Mouse (Mus musculus) thymus, postnatal 25 days (tissue): ENCODE results near the gene Zc3hav1.

Source experiments
- DNase-seq: peaks from one replicate; pipeline ENCODE4 v3.0.0; 2022

Zc3hav1 gene

GRCm38 (mm10) chr6:38292871-38293646 lies 61.3 kb downstream of the Zc3hav1 start:
- no peak for DNase-seq

GRCm38 (mm10) chr6:38284422-38284821 lies 70.0 kb downstream of the Zc3hav1 start:
- no peak for DNase-seq

GRCm38 (mm10) chr6:38264466-38264865 lies 89.9 kb downstream of the Zc3hav1 start:
- DNase-seq = no peak

DNA sequence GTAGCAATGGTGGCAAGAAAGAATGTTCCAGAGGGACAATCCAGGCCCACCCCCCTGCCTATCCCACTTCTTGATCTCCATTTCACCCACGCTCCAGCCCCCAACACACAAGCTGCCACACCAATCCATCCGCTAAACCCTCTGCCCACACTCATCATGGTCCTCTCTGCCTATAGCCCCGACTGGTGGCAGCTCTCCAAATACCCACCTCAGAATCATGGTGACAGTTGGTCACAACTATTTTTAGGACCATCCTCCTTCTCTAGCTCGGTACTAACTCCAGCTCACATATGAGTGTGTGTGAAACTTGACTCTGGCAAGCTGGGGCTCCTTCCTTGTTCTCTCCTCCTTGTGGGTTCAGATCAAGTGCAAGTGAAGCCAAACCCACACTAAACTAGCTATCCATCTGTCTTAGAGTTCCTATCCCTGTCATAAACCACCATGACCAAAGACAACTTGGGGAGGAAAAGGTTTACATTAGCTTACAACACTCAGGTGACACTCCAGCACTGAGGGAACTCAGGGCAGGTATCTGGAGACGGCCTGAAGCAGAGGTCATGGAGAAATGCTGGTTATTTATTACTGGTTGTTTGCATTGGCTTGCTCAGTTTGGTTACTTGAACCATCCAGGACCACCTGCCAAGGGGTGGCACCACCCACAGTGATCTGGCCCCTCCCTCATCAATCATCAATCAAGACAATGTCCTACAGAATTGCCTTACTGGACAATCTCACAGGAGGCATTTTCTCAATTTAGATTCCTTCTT lies 90.8 kb downstream of the Zc3hav1 start:
- no peak for DNase-seq

- no peak for DNase-seq
Measured at GRCm38 (mm10) chr6:38261877-38262276, 92.5 kb downstream of the Zc3hav1 start.

DNA sequence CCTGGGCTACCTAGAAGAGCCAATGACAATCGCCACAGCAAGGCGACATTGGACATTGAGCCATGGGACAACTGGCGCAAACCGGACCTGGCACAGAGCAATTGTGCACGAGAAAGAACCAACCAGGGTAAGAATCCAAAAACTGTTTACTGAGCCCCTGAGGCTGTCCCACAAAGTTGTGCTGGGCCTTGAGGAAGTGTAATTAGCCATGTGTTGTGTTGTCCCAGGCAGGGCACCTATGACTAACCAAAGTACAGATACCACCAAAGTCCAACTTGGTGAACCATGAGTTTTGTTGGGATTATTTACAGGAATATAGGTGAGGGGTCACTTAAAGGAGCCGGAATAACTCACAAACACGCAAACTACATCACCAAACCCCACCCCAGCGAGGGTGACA lies 96.9 kb downstream of the Zc3hav1 start:
- no peak for DNase-seq

GRCm38 (mm10) chr6:38256793-38257192 lies 97.6 kb downstream of the Zc3hav1 start:
- DNase-seq = no peak

DNA sequence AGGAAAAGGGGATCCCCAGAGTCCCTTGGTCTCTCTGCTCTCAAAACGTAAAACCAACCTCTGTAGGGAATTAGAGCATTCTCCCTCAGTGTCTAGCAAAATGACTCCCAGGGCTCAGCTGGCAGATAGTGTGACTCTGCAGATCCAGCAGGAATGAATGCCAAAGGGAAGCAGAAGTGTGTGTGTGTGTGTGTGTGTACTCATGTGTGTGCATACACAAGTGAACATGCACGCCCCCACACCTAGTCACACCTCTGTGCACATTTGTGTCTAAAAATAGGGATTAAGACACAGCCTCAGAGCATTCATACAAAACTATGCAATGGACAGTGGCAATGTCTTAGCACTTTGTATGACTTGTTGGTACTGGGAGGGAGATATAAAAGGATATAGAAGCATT lies 98.6 kb downstream of the Zc3hav1 start:
- DNase-seq = no peak
